Mouse (Mus musculus): Measurements from ENCODE around the gene C2cd5. TPM values are rescaled to one million over a fixed set of nuclear protein-coding genes. Genes with fewer than 3 reads are reported as not detected.
A peak's percentile ranks its signal among the peaks of the same experiment; 100 is the strongest.
"Not testable (repeated sequence)": the region's sequence is repeated elsewhere in the genome, so short reads cannot be mapped to it uniquely, and the experiment has no call there.

C2cd5 gene
- polyA plus RNA-seq, 1 experiment from 2014 or later, result 29.1 TPM

DNA sequence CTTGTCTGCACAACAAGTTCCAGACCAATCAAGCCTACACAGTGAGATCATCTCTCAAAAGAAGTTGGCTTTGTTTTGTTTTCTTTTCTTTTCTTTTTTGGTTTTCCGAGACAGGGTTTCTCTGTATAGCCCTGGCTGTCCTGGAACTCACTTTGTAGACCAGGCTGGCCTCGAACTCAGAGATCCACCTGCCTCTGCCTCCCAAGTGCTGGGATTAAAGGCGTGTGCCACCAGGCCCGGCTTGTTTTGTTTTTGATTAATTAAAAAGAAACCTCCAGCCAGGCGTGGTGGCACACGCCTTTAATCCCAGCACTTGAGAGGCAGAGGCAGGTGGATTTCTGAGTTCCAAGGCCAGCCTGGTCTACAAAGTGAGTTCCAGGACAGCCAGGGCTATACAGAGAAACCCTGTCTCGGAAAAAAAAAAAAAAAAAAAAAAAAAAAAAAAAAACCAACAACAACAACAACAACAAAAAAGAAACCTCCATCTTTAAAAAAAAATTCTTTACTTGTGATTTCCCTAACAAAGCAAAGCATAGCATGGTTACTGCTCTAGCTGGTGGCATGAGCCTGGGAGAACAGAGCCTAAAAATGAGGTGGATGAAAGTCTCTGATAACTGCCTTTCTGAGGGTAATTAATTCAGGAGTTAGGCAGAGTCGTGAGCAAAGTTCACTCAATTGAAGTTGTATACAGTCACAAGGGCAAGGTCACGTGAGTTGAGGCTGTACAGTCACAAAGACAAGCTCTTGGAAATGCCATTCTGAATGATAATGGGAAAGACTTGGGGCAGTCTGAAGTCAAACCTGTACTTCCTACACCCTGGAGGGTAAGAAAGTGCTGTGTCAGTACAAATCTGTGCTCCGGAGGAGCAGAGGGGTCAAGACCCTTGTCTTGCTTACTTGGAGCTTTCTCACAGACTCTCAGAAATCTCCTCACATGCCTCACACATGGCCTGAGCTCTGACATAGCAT lies 42.0 kb upstream of the C2cd5 start:
- H3K36me3 ChIP-seq (ENCODE audit: control insufficient read depth, insufficient read depth, low read length); H3K4me2 ChIP-seq; H3K9ac ChIP-seq (ENCODE audit: low read length); H3K27ac ChIP-seq (ENCODE audit: low read depth, low read length); H3K9me3 ChIP-seq (ENCODE audit: control insufficient read depth, low read length); H3K4me1 ChIP-seq (ENCODE audit: control insufficient read depth, insufficient read depth, low read length); H3K27me3 ChIP-seq (ENCODE audit: control insufficient read depth, insufficient read depth, low read length); H3K4me3 ChIP-seq (ENCODE audit: low read depth, low read length); ATAC-seq (ENCODE audit: low FRiP score): not testable (repeated sequence)
- 85% methylated on average over 10 of the region's 10 CpGs for WGBS
- DNase-seq (ENCODE audit: low spot score, missing footprints), result peak; percentile 51

DNA sequence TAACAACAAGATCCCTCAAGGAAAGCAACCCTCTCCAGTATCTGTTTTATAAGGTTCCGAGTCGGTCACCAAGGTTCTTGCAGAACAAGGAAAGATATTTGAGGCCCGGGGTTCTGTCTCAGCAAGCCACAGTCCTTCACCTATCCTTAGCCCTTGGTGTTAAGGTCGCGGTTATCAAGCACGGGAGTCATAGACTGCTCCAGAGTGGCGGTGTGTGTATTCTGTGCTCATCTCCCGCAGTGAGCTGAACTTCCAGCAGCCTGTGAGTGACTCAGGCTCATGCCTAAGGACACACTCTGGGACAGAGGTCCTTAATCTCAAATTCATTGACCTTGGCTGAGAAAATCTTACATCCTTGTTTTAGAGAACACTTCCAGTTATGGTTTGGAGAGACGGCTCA lies 40.9 kb upstream of the C2cd5 start:
- Histone ChIP-seq H3K36me3 (ENCODE audit: control insufficient read depth, insufficient read depth, low read length) (no peaks in the 10 kb centered on the region), H3K4me2 (no peak overlapping the region), H3K9ac (ENCODE audit: low read length) (no peak overlapping the region), H3K9me3 (ENCODE audit: control insufficient read depth, low read length) (no peaks in the 10 kb centered on the region), H3K27me3 (ENCODE audit: control insufficient read depth, insufficient read depth, low read length) (no peaks in the 10 kb centered on the region), H3K4me3 (ENCODE audit: low read depth, low read length) (no peak overlapping the region), H3K4me1 (ENCODE audit: control insufficient read depth, insufficient read depth, low read length) (no peaks in the 10 kb centered on the region), H3K27ac (ENCODE audit: low read depth, low read length) (no peak overlapping the region)
- DNase-seq (ENCODE audit: low spot score, missing footprints) (peak; percentile 26), ATAC-seq (ENCODE audit: low FRiP score) (no peak)
- WGBS, result 90% methylated on average over 9 of the region's 9 CpGs

DNA sequence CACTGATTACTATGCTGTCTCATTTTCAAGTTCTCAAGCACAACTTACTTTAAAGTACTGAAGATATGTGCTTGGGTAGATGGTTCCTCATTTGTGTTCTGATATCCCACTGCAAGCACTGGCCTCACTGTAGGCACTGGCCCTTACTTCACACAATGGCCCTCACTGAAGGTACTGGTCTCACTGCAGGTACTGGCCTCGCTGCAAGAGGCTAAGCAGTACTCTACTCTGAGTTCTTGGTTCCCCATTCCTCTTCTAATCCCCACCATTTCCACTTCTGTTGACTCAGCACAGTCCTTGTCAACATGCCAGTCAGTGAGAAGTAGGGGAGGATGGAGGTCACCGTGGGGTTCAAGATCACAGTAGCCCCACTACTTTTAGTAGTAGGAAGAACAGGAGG lies 39.5 kb upstream of the C2cd5 start:
- Histone ChIP-seq H3K4me3 (ENCODE audit: low read depth, low read length) (no peak overlapping the region), H3K9ac (ENCODE audit: low read length) (no peak overlapping the region), H3K4me2 (no peak overlapping the region), H3K27me3 (ENCODE audit: control insufficient read depth, insufficient read depth, low read length) (no peaks in the 10 kb centered on the region), H3K4me1 (ENCODE audit: control insufficient read depth, insufficient read depth, low read length) (no peaks in the 10 kb centered on the region), H3K27ac (ENCODE audit: low read depth, low read length) (no peak overlapping the region), H3K36me3 (ENCODE audit: control insufficient read depth, insufficient read depth, low read length) (no peaks in the 10 kb centered on the region), H3K9me3 (ENCODE audit: control insufficient read depth, low read length) (no peaks in the 10 kb centered on the region)
- 81% methylated on average over 2 of the region's 2 CpGs for WGBS
- no peak for ATAC-seq (ENCODE audit: low FRiP score)
- peak; percentile 39 for DNase-seq (ENCODE audit: low spot score, missing footprints)

DNA sequence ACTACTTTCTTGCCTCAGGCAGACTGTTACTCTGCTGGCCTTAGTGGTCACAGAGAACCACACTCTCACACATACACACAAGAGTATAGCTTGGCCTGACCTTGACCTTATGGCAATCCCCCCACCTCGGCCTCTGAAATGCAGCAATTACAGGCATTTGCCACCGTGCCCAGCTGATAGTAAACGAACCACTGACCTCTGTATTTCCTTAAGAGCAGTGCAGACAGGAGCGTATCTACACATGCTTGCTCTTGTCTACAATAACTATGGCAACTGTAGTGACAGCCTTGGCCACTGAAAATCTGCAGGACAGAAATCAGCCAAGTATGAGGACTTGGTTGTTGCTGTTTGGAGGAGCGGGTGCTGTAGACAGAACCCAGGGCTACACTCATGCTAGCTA lies 37.4 kb upstream of the C2cd5 start:
- Histone ChIP-seq H3K9ac (ENCODE audit: low read length) (no peak overlapping the region), H3K27me3 (ENCODE audit: control insufficient read depth, insufficient read depth, low read length) (no peaks in the 10 kb centered on the region), H3K36me3 (ENCODE audit: control insufficient read depth, insufficient read depth, low read length) (no peaks in the 10 kb centered on the region), H3K4me2 (no peak overlapping the region), H3K4me3 (ENCODE audit: low read depth, low read length) (no peak overlapping the region), H3K27ac (ENCODE audit: low read depth, low read length) (no peak overlapping the region), H3K4me1 (ENCODE audit: control insufficient read depth, insufficient read depth, low read length) (no peaks in the 10 kb centered on the region), H3K9me3 (ENCODE audit: control insufficient read depth, low read length) (no peaks in the 10 kb centered on the region)
- WGBS, result 82% methylated on average over 5 of the region's 5 CpGs
- ATAC-seq (ENCODE audit: low FRiP score) (no peak), DNase-seq (ENCODE audit: low spot score, missing footprints) (peak; percentile 67)

- Histone ChIP-seq H3K9ac (ENCODE audit: low read length) (no peak overlapping the region), H3K36me3 (ENCODE audit: control insufficient read depth, insufficient read depth, low read length) (no peaks in the 10 kb centered on the region), H3K9me3 (ENCODE audit: control insufficient read depth, low read length) (no peaks in the 10 kb centered on the region), H3K4me3 (ENCODE audit: low read depth, low read length) (no peak overlapping the region), H3K4me1 (ENCODE audit: control insufficient read depth, insufficient read depth, low read length) (no peaks in the 10 kb centered on the region), H3K27ac (ENCODE audit: low read depth, low read length) (no peak overlapping the region), H3K27me3 (ENCODE audit: control insufficient read depth, insufficient read depth, low read length) (no peaks in the 10 kb centered on the region), H3K4me2 (no peak overlapping the region)
- ATAC-seq (ENCODE audit: low FRiP score) (no peak), DNase-seq (ENCODE audit: low spot score, missing footprints) (peak; percentile 4)
- WGBS, result 94% methylated on average over 7 of the region's 7 CpGs
Observed at GRCm38 (mm10) chr6:143136688-143137087, 36.7 kb upstream of the C2cd5 start.

DNA sequence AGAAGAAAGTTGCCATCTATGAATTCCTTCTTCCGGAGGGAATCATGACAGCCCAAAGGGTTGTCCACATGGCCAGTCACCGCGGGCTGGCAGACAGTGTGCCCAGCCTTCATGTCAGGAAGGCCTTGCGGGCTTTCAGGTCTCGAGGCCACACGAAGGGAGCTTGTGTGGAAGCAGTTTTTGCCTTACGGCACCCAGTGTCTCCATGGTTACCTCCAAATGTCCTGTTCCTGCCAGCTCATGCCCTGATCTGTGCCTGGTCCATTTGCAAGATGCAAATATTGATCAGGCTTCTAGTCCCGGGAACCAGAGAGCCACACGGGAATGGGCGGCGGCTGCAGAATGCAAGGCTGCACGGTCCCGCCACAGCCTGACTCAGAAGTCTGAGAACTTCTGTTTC lies 35.2 kb upstream of the C2cd5 start:
- peak; percentile 51 for DNase-seq (ENCODE audit: low spot score, missing footprints)
- Histone ChIP-seq H3K27me3 (ENCODE audit: control insufficient read depth, insufficient read depth, low read length) (no peaks in the 10 kb centered on the region), H3K4me1 (ENCODE audit: control insufficient read depth, insufficient read depth, low read length) (no peaks in the 10 kb centered on the region), H3K4me2 (no peak overlapping the region), H3K27ac (ENCODE audit: low read depth, low read length) (no peak overlapping the region), H3K9ac (ENCODE audit: low read length) (no peak overlapping the region), H3K9me3 (ENCODE audit: control insufficient read depth, low read length) (peaks cover 6% of the 10 kb centered on the region; the same call in 1 of the 2 replicates), H3K4me3 (ENCODE audit: low read depth, low read length) (no peak overlapping the region), H3K36me3 (ENCODE audit: control insufficient read depth, insufficient read depth, low read length) (no peaks in the 10 kb centered on the region)
- whole genome bisulfite sequencing, result 89% methylated on average over 13 of the region's 13 CpGs
- no peak for ATAC-seq (ENCODE audit: low FRiP score)

DNA sequence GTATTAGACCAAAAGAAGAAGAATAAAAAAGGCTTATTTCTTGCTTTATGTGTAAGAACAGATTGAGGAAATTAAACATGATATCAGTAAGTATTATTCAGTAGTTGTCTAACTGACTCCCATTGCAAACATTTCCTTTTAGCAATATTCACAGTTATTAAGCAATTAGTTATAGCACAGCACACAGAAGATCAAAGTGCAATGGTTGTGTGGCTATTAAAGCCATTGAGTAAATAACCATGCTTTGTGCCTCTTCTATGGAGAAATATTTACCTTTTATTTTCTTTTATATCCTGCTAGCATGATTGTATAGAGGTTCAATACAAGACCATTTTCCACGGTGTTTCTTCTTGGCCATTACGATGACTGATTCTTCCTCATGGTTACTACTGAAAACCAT lies 33.2 kb upstream of the C2cd5 start:
- no peak overlapping the region for H3K4me3 ChIP-seq (ENCODE audit: low read depth, low read length)
- no peak overlapping the region for H3K9ac ChIP-seq (ENCODE audit: low read length)
- H3K4me1 ChIP-seq (ENCODE audit: control insufficient read depth, insufficient read depth, low read length), result no peaks in the 10 kb centered on the region
- no peaks in the 10 kb centered on the region for H3K36me3 ChIP-seq (ENCODE audit: control insufficient read depth, insufficient read depth, low read length)
- no peaks in the 10 kb centered on the region for H3K27me3 ChIP-seq (ENCODE audit: control insufficient read depth, insufficient read depth, low read length)
- ATAC-seq (ENCODE audit: low FRiP score) (no peak), DNase-seq (ENCODE audit: low spot score, missing footprints) (peak; percentile 41)
- WGBS, result 84% methylated on average over 2 of the region's 2 CpGs
- no peak overlapping the region for H3K4me2 ChIP-seq
- peaks cover 6% of the 10 kb centered on the region; the same call in 1 of the 2 replicates for H3K9me3 ChIP-seq (ENCODE audit: control insufficient read depth, low read length)
- H3K27ac ChIP-seq (ENCODE audit: low read depth, low read length), result no peak overlapping the region

DNA sequence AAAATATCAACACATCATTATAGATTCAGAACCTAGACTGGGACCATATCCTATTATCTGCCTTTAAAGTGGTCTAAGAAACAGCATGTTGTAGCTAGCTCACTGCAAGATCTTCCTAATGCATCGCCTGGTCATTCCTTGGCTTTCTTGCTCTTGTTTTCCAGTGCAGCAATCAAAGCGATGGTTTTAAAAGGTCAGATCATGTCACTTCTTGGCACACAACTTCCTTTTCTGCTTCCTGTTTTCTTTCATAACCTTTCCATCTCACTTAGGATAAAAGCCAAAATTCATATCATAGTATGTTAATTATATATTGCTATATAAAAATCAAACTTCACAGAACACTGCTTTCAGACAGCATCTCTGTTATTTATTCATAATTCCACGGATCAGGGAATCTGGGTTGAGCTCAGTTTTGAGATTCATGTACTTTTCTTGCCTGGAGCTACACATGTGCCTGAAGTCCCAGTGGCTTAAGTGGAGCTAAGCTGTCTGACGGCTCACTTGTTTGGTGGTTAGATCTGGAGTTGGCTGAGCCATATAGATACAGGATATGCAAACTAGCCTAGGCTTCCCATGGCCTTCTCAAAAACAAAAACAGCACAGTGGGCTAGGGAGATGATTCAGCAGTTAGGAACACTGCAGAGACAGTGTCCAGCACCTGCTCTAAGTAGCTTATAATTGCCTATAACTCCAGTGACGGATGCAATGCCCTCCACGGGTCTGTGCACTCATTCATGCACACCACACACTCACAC lies 32.1 kb upstream of the C2cd5 start:
- Histone ChIP-seq H3K27ac (ENCODE audit: low read depth, low read length) (no peak overlapping the region), H3K36me3 (ENCODE audit: control insufficient read depth, insufficient read depth, low read length) (no peaks in the 10 kb centered on the region), H3K9me3 (ENCODE audit: control insufficient read depth, low read length) (peaks cover 6% of the 10 kb centered on the region; the same call in 1 of the 2 replicates), H3K4me2 (no peak overlapping the region), H3K4me3 (ENCODE audit: low read depth, low read length) (no peak overlapping the region), H3K27me3 (ENCODE audit: control insufficient read depth, insufficient read depth, low read length) (no peaks in the 10 kb centered on the region), H3K9ac (ENCODE audit: low read length) (no peak overlapping the region), H3K4me1 (ENCODE audit: control insufficient read depth, insufficient read depth, low read length) (no peaks in the 10 kb centered on the region)
- ATAC-seq (ENCODE audit: low FRiP score), result no peak
- 81% methylated on average over 6 of the region's 6 CpGs for WGBS
- DNase-seq (ENCODE audit: low spot score, missing footprints), result peak; percentile 80

GRCm38 (mm10) chr6:143130411-143130810 lies 30.5 kb upstream of the C2cd5 start:
- no peak overlapping the region for H3K27ac ChIP-seq (ENCODE audit: low read depth, low read length)
- H3K4me3 ChIP-seq (ENCODE audit: low read depth, low read length), result no peak overlapping the region
- no peak overlapping the region for H3K9ac ChIP-seq (ENCODE audit: low read length)
- WGBS, result 76% methylated on average over 4 of the region's 4 CpGs
- H3K4me1 ChIP-seq (ENCODE audit: control insufficient read depth, insufficient read depth, low read length), result no peaks in the 10 kb centered on the region
- DNase-seq (ENCODE audit: low spot score, missing footprints) (no peak), ATAC-seq (ENCODE audit: low FRiP score) (no peak)
- peaks cover 6% of the 10 kb centered on the region; the same call in 1 of the 2 replicates for H3K9me3 ChIP-seq (ENCODE audit: control insufficient read depth, low read length)
- H3K36me3 ChIP-seq (ENCODE audit: control insufficient read depth, insufficient read depth, low read length), result no peaks in the 10 kb centered on the region
- H3K4me2 ChIP-seq, result no peak overlapping the region
- H3K27me3 ChIP-seq (ENCODE audit: control insufficient read depth, insufficient read depth, low read length), result no peaks in the 10 kb centered on the region
